Mouse (Mus musculus) kidney, adult 8-10 months (tissue): ENCODE results near the gene Rab21.

Experiments
- DNase-seq, 2 experiments: peaks; one replicate each; pipeline ENCODE4 v3.0.0; 2022

Gene Rab21

GRCm38 (mm10) chr10:115270612-115271390 lies 44.6 kb downstream of the Rab21 start:
- DNase-seq, result no peak

DNA sequence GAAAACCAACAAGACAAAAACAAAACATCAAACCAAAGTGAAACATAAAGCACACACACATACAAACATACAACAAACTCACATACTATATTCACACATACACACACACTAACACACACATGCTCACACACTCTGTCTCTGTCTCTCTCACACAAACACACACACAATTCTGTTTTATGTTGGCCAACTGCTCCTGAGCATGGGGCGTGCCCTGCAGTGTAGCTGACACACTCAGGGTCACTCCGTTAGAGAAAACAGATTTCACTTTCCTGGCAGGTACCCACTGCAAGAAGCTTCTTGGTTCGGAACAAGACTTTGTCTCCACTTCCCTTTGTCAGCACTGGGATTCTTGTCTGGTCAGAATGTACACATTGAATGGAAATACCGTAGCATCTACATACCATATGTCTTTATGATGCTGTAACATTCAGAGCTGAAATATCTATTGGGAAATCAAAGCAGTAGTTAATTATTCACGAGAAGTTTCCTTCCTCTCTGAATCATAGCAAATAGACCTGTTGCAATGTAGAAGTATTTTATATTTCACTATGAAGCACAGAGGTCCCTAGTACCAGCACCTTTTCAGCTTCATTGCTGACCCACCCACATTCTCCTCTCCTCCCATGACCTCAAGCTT lies 52.4 kb downstream of the Rab21 start:
- no peak for DNase-seq

DNA sequence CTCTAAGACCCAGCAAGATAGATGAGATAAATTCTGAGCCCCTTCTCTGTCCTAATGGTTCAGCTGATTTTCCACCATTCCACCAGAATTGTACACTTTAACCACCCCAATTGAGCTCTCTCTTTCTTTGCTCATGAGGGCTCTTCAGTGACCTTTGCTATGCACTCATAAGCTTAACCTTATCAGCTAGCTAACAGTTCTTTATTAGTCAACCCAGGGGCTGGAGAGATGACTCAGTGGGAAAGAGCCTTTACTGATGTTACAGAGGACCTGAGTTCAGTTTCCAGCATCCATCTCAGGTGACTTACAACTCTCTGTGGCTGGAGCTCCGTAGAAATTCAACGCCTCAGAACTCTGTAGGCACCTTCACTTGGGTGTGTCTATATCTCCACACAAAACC lies 53.1 kb downstream of the Rab21 start:
- no peak for DNase-seq

DNA sequence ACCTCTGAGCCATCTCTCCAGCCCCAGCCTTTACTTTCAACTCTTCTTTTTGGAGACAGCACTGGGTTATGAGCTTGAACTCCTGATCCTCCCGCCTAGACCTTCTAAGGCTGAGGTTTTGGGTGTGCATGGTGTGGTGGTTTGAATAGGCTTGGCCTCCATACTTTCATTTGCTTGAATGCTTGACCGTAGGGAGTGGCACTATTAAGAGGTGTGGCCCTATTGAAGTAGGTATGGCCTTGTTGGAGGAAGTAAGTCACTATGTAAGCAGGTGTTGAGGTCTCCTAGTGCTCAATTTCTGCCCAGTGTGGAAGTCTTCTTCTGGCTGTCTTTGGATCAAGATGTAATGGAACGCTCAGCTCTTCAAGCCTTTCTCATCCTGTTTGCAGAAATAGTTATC lies 54.0 kb downstream of the Rab21 start:
- no peak for DNase-seq

- no peak for DNase-seq
Observed at GRCm38 (mm10) chr10:115256162-115256561, 59.2 kb downstream of the Rab21 start.

- DNase-seq, result no peak
Observed at GRCm38 (mm10) chr10:115253521-115253920, 61.9 kb downstream of the Rab21 start.

DNA sequence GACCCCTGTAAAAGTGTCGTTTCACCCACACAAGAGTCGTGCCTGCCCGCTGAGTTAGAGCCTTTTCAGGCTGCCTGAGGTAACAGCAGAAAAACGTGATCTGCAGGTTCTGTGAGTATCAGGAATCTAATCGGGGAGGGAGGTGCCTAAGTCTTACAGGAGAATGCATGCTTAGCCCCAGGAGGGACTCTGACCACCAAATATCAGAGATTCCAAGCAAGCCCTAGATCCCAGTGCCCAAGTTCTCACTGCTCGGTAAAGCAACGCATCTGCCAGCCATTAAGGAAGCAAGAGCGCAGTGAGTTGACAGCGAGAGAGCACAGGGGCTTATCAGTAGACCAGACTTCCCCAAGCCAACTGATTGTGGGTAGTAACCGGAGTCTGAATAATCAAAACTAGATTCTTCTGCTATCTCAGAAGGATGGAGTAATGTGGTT lies 63.1 kb downstream of the Rab21 start:
- peak; percentile 17 to 47 for DNase-seq

GRCm38 (mm10) chr10:115251088-115251934 lies 64.1 kb downstream of the Rab21 start, which contains the start of gene Tbc1d15:
TSS of gene Tbc1d15 (minus strand) at chr10:115251467.
- DNase-seq, result peak; percentile 98 to 99

DNA sequence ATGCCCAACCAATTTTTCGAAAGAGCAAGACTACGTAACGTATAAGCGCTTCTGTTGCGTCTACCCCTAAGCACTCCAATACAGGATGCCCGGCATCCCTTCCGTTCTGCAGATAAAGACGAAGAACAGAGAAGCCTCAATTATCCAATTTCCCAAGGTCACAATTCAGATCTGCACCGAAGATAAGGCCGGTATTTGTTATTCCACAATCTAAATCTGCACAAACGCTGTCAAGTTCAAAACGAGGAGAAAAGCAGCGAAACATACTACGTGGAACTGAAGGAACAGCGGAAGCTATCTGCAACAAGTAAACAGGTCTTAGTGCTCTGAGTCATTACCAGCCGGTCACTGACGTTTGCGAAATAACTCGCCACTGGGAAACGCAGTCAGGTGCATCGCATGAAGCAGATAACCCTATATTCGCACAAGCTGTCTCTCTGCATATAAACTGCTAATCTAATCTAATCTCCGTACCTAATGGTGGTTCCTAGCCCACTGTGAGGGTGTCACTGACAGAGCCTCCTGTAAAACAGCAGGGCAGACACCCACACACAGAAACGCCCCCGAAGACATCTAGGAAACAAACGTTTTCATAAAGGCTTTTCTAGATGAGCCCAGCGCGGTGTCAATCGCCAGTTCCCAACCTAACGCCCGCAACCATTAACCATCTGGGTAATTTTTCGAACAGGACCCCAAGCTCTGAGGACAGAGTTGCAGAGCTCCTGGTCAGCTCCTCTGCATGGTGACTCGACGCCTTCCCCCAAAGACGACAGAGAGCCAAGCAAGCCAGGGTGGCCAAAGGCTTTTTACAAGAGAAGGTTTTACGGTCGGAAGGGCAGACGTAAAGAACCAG lies 64.9 kb downstream of the Rab21 start:
- DNase-seq, result peak in 1 of 2 experiments; percentile 6

GRCm38 (mm10) chr10:115248041-115248440 lies 67.4 kb downstream of the Rab21 start:
- DNase-seq, result peak in 1 of 2 experiments; percentile 21

DNA sequence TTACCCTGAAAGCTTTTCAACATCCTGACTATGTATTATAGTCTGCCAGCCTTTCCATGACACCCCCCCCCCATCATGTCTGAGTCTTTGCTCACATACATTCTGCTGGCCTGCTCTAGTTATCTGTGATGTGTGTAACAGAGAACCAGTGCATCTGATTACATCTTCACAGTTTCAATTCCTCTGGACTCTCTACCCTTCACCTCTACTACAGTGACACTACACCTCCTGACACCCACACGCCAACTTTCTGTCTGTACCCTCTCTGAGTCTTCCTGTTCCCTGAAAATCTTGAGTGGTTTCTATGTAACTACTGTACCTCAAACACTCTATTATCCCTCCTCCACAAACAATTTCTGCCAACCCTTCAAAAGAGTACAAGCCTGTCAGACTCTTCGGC lies 69.9 kb downstream of the Rab21 start:
- no peak for DNase-seq

GRCm38 (mm10) chr10:115241082-115241595 lies 74.3 kb downstream of the Rab21 start:
- no peak for DNase-seq

GRCm38 (mm10) chr10:115237931-115238330 lies 77.5 kb downstream of the Rab21 start:
- DNase-seq, result no peak
